Mouse (Mus musculus) CH12.LX (cell line): ENCODE data around the gene Wars.

Experiments
- CHD2 ChIP-seq: IDR thresholded peaks from 2 replicates; pipeline ENCODE4 v1.6.1; 2011; ENCODE audit warnings: low read length, improper control_type of control experiment
- CTCF ChIP-seq, 2 experiments: IDR thresholded peaks in 1 of 2; conservative IDR thresholded peaks in 1 of 2; 2 replicates each; pipeline ENCODE4 v1.5.1; 2011 to 2012; ENCODE audit warnings: low read depth in 2 of 2, low read length in 2 of 2, improper control_type of control experiment in 1 of 2, inconsistent platforms in 1 of 2, mild to moderate bottlenecking in 1 of 2, moderate library complexity in 1 of 2
- EP300 ChIP-seq: IDR thresholded peaks from 2 replicates; pipeline ENCODE4 v1.6.1; 2011; ENCODE audit warnings: low read length, improper control_type of control experiment
- POLR2A ChIP-seq: IDR thresholded peaks from 2 replicates; pipeline ENCODE4 v1.6.1; 2011; ENCODE audit warnings: low read depth, mild to moderate bottlenecking, improper control_type of control experiment, low read length
- USF1 ChIP-seq: IDR thresholded peaks from 2 replicates; pipeline ENCODE4 v1.6.1; 2014; ENCODE audit warnings: low read depth, mild to moderate bottlenecking, inconsistent platforms, low read length, improper control_type of control experiment

DNA sequence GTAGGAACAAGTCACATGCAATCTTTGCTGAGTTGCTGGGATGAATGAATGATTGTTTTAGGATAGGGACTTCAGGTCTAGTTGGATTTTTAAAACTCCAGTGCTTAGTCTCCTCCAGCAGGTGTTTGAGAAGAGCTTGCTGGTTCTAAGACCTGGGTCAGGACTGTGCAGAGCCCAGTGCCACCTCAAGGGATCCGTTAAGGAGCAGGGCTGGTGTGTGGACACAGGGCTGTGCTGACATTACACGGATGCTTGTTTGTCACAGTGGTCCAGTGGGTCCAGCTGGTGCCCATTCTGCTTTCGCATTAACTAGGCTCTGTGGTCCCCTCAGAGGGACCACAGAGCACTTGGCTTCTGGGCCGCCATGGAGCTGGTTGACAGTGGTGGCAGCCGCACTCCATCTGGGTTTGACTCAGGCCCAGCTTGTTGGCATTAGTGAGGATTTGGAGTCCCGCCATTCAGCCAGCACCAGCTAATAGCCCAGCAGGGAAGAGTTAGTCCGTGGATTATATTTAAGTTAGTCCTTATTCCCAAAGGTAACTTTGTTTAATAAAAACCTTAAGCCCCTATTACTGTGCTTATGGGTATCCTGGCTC lies 22.6 kb upstream of the Wars start:
- TF ChIP-seq POLR2A (no peak), EP300 (no peak), USF1 (no peak), CTCF (conservative IDR thresholded peaks at IDR 0.05 in 1 of 2, IDR thresholded peaks at IDR 0.05 in 1 of 2; ENCODE audit: low read depth in 2 of 2, low read length in 2 of 2) (no peak), CHD2 (no peak)
